Mouse (Mus musculus) kidney, postnatal 0 days (tissue): Measurements from ENCODE around the gene Gm20479. TPM values are rescaled to one million over a fixed set of nuclear protein-coding genes. Genes with fewer than 3 reads are reported as not detected.

Source experiments
- ATAC-seq: fragments of 200-750 bp; cut with Nextera tagmentation; replicated peaks from 2 replicates; pipeline ENCODE4 v1.8.0; 2017; ENCODE audit warnings: low read depth, moderate number of reproducible peaks, moderate TSS enrichment, moderate library complexity; ENCODE audit not compliant: low FRiP score
- DNase-seq: peaks from one replicate; pipeline ENCODE4 v3.0.0-alpha.2; 2016; ENCODE audit warnings: low spot score
- H3K27ac ChIP-seq: fragments of 300-500 bp; sonication (generic); 2 replicates; pipeline ENCODE4 v1.5.1; 2014; ENCODE audit warnings: mild to moderate bottlenecking
- H3K27me3 ChIP-seq: fragments of 300-500 bp; sonication (generic); 2 replicates; pipeline ENCODE4 v1.6.1; 2014; ENCODE audit warnings: low read length, mixed read lengths; ENCODE audit not compliant: insufficient read depth
- H3K36me3 ChIP-seq: fragments of 300-500 bp; sonication (generic); 2 replicates; pipeline ENCODE4 v1.6.1; 2014; ENCODE audit warnings: low read length, mixed read lengths; ENCODE audit not compliant: insufficient read depth
- H3K4me1 ChIP-seq: fragments of 300-500 bp; sonication (generic); replicated peaks from 2 replicates; pipeline ENCODE4 v1.6.1; 2014; ENCODE audit warnings: antibody characterized with exemption, low read length, mixed read lengths; ENCODE audit not compliant: insufficient read depth
- H3K4me2 ChIP-seq: fragments of 300-500 bp; sonication (generic); 2 replicates; pipeline ENCODE4 v1.6.1; 2014; ENCODE audit warnings: mild to moderate bottlenecking, low read length, moderate library complexity, mixed read lengths
- H3K4me3 ChIP-seq: fragments of 300-500 bp; sonication (generic); replicated peaks from 2 replicates; pipeline ENCODE4 v1.5.1; 2014; ENCODE audit warnings: low read depth, low read length
- H3K9ac ChIP-seq: fragments of 300-500 bp; sonication (generic); 2 replicates; pipeline ENCODE4 v1.6.1; 2014; ENCODE audit warnings: low read depth, low read length
- H3K9me3 ChIP-seq: fragments of 300-500 bp; sonication (generic); replicated peaks from 2 replicates; pipeline ENCODE4 v1.6.1; 2016; ENCODE audit warnings: low read length, inconsistent platforms, mixed read lengths
- CTCF ChIP-seq: IDR thresholded peaks from 2 replicates; pipeline ENCODE4 v1.5.1; 2016; ENCODE audit warnings: antibody characterized with exemption, low read depth, mild to moderate bottlenecking, moderate library complexity
- WGBS: fragments of 180-500 bp; shearing (Covaris S2); extraction: QIAGEN DNeasy Blood & Tissue Kit; methylation state at CpG from one replicate; pipeline ENCODE4 v1.1.7; 2014; 5-methylcytosine and 5-hydroxymethylcytosine counted together
- polyA plus RNA-seq: library from polyadenylated mRNA; unstranded; fragments of >200 nt; fragmentation: Nextera tagmentation; extraction: Ambion mirVana; gene quantifications from 2 replicates; pipeline ENCODE4 v1.2.1, GENCODE M21; 2015

The Gm20479 gene
- polyA plus RNA-seq, 1 experiment from 2014 or later: 0.57 TPM

- ATAC-seq (peak; percentile 76), DNase-seq (peak; percentile 81)
- no peaks in the 10 kb centered on the region; the same call in 1 of the 2 replicates for H3K4me1 ChIP-seq
- no peak overlapping the region for H3K27ac ChIP-seq
- 0 out of 2 replicates have a peak overlapping the region, but pooled peaks have one; percentile 45 for H3K4me3 ChIP-seq
- no peaks in the 10 kb centered on the region for H3K9me3 ChIP-seq
- H3K36me3 ChIP-seq: no peaks in the 10 kb centered on the region
- no peak overlapping the region for H3K9ac ChIP-seq
- TF ChIP-seq CTCF: peak; percentile 78
- H3K27me3 ChIP-seq: peaks cover 42% of the 10 kb centered on the region
- WGBS: 17% methylated on average over 26 of the region's 26 CpGs
- no peak overlapping the region for H3K4me2 ChIP-seq
Observed at GRCm38 (mm10) chr7:27397048-27397949, 40.1 kb upstream of the Gm20479 start.

GRCm38 (mm10) chr7:27396184-27397047 lies 39.2 kb upstream of the Gm20479 start:
- Histone ChIP-seq H3K36me3 (no peaks in the 10 kb centered on the region), H3K27me3 (peaks cover 47% of the 10 kb centered on the region), H3K4me2 (peak overlapping the region; percentile 75), H3K9ac (0 out of 2 replicates have a peak overlapping the region, but pooled peaks have one; percentile 23), H3K4me1 (no peaks in the 10 kb centered on the region; the same call in 1 of the 2 replicates), H3K9me3 (no peaks in the 10 kb centered on the region), H3K4me3 (peak overlapping the region; percentile 45), H3K27ac (no peak overlapping the region)
- no peak for DNase-seq
- TF ChIP-seq CTCF: no peak
- no peak; the same call in 1 of the 2 replicates for ATAC-seq
- 2% methylated on average over 30 of the region's 68 CpGs for WGBS

DNA sequence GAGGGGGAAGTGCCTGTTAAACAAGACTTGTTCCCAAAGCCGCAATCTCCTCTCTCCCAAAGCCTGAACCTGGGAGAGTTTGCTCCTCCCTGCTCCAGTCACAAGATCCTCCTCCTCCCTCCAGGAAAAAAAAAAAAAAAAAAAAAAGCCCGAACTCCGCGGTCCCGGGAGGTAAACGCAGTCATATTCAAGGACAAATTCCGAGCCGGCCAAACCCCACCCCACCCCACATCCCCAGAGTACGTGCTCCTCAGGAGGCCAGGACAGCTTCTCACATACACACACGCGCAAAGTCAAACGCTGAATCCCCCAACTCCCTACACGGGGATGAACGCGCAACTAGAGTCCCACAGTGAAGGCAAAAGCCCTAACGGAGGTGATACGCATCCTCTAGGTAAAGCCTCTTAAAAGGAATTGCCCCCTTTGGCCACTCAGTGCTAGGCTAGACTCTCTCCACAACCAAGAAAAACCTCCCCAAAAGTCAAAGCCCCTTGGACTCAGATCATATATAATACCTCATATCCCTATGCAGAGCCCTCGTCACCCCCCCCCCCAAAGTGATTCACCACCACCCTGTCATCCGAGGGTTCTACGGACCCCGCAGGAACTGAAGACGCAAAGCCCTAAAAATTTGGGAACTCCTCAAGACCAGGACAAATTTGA lies 38.4 kb upstream of the Gm20479 start:
- no peaks in the 10 kb centered on the region; the same call in 1 of the 2 replicates for H3K4me1 ChIP-seq
- no peaks in the 10 kb centered on the region for H3K36me3 ChIP-seq
- no peak overlapping the region for H3K9ac ChIP-seq
- ATAC-seq (no peak; the same call in 1 of the 2 replicates), DNase-seq (no peak)
- WGBS: 2% methylated on average over 22 of the region's 22 CpGs
- H3K4me3 ChIP-seq: peak overlapping the region; percentile 45; the same call in 1 of the 2 replicates
- peak overlapping the region; percentile 75 for H3K4me2 ChIP-seq
- H3K9me3 ChIP-seq: no peaks in the 10 kb centered on the region
- H3K27ac ChIP-seq: no peak overlapping the region
- peaks cover 46% of the 10 kb centered on the region for H3K27me3 ChIP-seq
- TF ChIP-seq CTCF: no peak

DNA sequence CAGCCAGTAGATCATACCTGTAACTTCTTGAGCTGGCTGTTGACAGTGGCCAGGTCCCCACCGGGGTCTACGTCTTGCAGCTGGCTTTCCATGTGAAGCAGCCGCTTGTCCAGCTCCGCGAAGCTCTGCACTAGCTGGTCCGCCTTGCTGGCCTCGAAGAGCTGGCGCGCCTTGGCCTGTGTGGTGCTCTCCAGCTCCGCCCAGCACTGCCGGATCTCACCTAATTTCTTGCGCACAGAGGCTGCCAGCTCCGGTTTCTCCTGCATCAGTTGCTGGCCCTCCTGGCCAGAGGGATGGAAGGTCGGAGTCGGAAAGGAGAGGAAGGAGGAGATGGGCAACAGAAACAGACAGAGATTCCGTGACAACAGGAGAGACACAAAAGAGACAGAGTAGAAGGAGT lies 34.2 kb upstream of the Gm20479 start:
- peaks cover 32% of the 10 kb centered on the region for H3K27me3 ChIP-seq
- no peak overlapping the region for H3K4me2 ChIP-seq
- ATAC-seq (no peak), DNase-seq (no peak)
- no peak overlapping the region for H3K9ac ChIP-seq
- no peaks in the 10 kb centered on the region; the same call in 1 of the 2 replicates for H3K4me1 ChIP-seq
- TF ChIP-seq CTCF: no peak
- H3K4me3 ChIP-seq: no peak overlapping the region
- 37% methylated on average over 16 of the region's 16 CpGs for WGBS
- no peaks in the 10 kb centered on the region for H3K9me3 ChIP-seq
- H3K36me3 ChIP-seq: no peaks in the 10 kb centered on the region
- H3K27ac ChIP-seq: no peak overlapping the region

GRCm38 (mm10) chr7:27389213-27389612 lies 32.0 kb upstream of the Gm20479 start:
- no peak overlapping the region for H3K27ac ChIP-seq
- ATAC-seq (no peak), DNase-seq (no peak)
- no peaks in the 10 kb centered on the region for H3K9me3 ChIP-seq
- no peak overlapping the region for H3K4me3 ChIP-seq
- no peak for TF ChIP-seq CTCF
- 62% methylated on average over 6 of the region's 6 CpGs for WGBS
- H3K9ac ChIP-seq: no peak overlapping the region
- H3K4me1 ChIP-seq: no peaks in the 10 kb centered on the region
- H3K27me3 ChIP-seq: peaks cover 10% of the 10 kb centered on the region
- H3K4me2 ChIP-seq: no peak overlapping the region
- H3K36me3 ChIP-seq: no peaks in the 10 kb centered on the region
